Mouse (Mus musculus): Measurements from ENCODE around the gene Igfbp5.

GRCm38 (mm10) chr1:72826446-72826845 lies 48.2 kb downstream of the Igfbp5 start:
- TF ChIP-seq GATA1 (IDR thresholded peaks at IDR 0.05; ENCODE audit: low read length) (no peak), TAL1 (IDR thresholded peaks at IDR 0.05; ENCODE audit: low read length) (no peak)
